Mouse (Mus musculus): ENCODE results near the gene Iqcf5.

The Iqcf5 gene

GRCm38 (mm10) chr9:106514273-106514672, at the start of gene Iqcf5:
Iqcf5 (plus strand) TSS chr9:106514573.
- DNase-seq, result no peak

- peak; percentile 90 for DNase-seq
Measured at GRCm38 (mm10) chr9:106464751-106465541, 49.4 kb upstream of the Iqcf5 start.

GRCm38 (mm10) chr9:106465571-106466200, 48.7 kb upstream of the Iqcf5 start, which contains the start of gene Gpr62:
Gpr62 (minus strand) TSS chr9:106465938.
- peak; percentile 81 for DNase-seq

- peak; percentile 32 for DNase-seq
Measured at GRCm38 (mm10) chr9:106466721-106467120, 47.7 kb upstream of the Iqcf5 start.

- DNase-seq, result no peak
Measured at GRCm38 (mm10) chr9:106467746-106468145, 46.6 kb upstream of the Iqcf5 start.

- peak; percentile 25 for DNase-seq
Measured at GRCm38 (mm10) chr9:106469317-106469716, 45.1 kb upstream of the Iqcf5 start.

GRCm38 (mm10) chr9:106469776-106470175, 44.6 kb upstream of the Iqcf5 start:
- DNase-seq, result peak; percentile 3

- DNase-seq, result peak; percentile 19
Measured at GRCm38 (mm10) chr9:106470991-106471750, 43.2 kb upstream of the Iqcf5 start.

- DNase-seq, result peak; percentile 28
Measured at GRCm38 (mm10) chr9:106471892-106472291, 42.5 kb upstream of the Iqcf5 start.

GRCm38 (mm10) chr9:106472321-106472720, 42.1 kb upstream of the Iqcf5 start:
- DNase-seq, result peak; percentile 29

- DNase-seq, result peak; percentile 39
Measured at GRCm38 (mm10) chr9:106473081-106473752, 41.2 kb upstream of the Iqcf5 start.

GRCm38 (mm10) chr9:106473753-106474105, 40.6 kb upstream of the Iqcf5 start:
- peak; percentile 38 for DNase-seq

GRCm38 (mm10) chr9:106474456-106474855, 39.9 kb upstream of the Iqcf5 start:
- peak; percentile 79 for DNase-seq

GRCm38 (mm10) chr9:106475046-106475445, 39.3 kb upstream of the Iqcf5 start:
- DNase-seq, result peak; percentile 40

- no peak for DNase-seq
Measured at GRCm38 (mm10) chr9:106475663-106476001, 38.7 kb upstream of the Iqcf5 start, which contains the start of gene Rrp9. Rrp9 (plus strand) TSS chr9:106475963.

GRCm38 (mm10) chr9:106476002-106476923, 38.1 kb upstream of the Iqcf5 start:
- peak; percentile 52 for DNase-seq

- peak; percentile 99 for DNase-seq
Measured at GRCm38 (mm10) chr9:106476924-106477484, 37.4 kb upstream of the Iqcf5 start, which contains the start of gene Parp3. Parp3 (minus strand) TSS chr9:106476949.

- DNase-seq, result no peak
Measured at GRCm38 (mm10) chr9:106477649-106478048, 36.7 kb upstream of the Iqcf5 start.

- peak; percentile 7 for DNase-seq
Measured at GRCm38 (mm10) chr9:106478101-106478500, 36.3 kb upstream of the Iqcf5 start.

GRCm38 (mm10) chr9:106480541-106480940, 33.8 kb upstream of the Iqcf5 start:
- no peak for DNase-seq

GRCm38 (mm10) chr9:106481075-106481474, 33.3 kb upstream of the Iqcf5 start:
- no peak for DNase-seq
